Mouse (Mus musculus) adrenal gland, postnatal 14 days (tissue): ENCODE data around the gene Cenpt. TPM values are rescaled to one million over a fixed set of nuclear protein-coding genes. Genes with fewer than 3 reads are reported as not detected.
"Not testable (repeated sequence)": the region's sequence is repeated elsewhere in the genome, so short reads cannot be mapped to it uniquely, and the experiment has no call there.

ENCODE experiments used
- DNase-seq: peaks from one replicate; pipeline ENCODE4 v3.0.0; 2021; ENCODE audit warnings: mixed read lengths
- total RNA-seq: library from RNA; stranded (reverse); gene quantifications from 2 replicates; pipeline ENCODE4 v1.2.3, GENCODE M21; 2021

Gene Cenpt
- total RNA-seq, 1 experiment from 2014 or later, result 11.2 TPM

DNA sequence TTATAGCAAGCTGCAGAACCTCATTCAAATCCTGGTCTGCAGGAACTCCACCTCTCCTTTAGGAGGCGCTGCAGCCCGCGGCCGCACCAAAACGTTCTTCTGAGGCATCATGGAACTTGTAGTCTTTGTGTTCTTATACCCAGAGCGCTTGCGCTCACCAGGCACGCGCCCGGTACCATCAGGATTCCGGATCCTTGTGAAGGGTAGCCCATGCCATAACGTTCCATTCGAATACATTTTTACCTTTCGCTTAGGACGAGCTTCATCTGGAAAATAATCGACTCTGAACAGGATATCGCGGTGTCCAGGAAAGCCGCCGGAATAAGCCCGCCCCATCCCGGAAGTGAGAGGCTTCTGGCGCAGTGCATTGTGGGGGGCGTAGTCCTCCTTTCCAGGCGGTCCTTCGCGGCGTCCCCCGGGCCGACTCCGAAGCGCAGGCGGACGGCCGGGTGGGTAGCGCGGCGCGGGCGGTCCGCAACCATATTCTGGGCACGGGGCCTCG, 1.7 kb upstream of the Cenpt start, which contains the start of gene Thap11:
TSS of gene Thap11 (plus strand) at position 418 of the 502 bp plus-strand sequence.
- DNase-seq, result peak; percentile 95

DNA sequence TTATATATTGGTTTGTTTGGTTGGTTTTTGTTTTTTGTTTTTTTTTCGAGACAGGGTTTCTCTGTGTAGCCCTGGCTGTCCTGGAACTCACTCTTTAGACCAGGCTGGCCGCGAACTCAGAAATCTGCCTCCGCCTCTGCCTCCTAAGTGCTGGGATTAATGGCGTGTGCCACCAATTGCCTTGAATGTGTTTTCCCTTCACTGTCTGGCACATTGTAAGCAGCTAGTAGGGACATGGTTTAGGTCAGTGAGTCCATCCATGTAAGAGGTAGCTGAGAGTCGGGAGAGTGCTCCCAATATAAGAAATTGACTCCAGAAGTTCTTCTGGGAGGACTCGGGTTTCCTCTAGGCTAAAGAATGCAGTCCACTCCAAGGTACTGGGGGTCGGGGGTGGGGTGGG, 1.2 kb upstream of the Cenpt start:
- DNase-seq, result no peak

DNA sequence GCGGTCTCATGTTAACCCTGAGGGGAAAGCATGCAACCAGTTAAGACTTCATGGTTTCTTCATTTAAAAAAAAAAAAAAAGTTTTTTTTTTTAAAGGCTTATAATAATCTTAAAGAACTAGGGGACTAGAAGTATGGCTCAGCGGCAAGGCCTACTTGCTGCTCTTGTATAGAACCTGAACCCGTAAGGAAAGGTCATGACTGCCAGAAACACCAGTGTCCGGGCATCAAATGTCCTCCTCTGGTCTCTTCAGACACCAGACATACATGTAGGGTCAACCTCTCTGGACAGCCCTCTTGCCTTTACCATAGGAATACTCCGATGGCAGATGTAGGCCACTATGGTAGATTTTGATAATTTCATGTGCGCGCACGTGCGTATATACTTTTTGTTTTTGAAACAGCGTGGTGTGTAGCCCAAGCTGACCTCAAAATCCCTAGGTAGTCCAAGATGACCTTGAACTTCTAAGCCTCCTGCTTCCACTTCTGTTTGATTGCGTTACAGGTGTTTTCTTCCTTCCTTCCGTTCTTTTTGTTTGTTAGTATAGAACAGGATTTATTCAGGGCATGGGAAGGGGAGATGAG, 840 bp downstream of the Cenpt start:
- DNase-seq, result no peak

DNA sequence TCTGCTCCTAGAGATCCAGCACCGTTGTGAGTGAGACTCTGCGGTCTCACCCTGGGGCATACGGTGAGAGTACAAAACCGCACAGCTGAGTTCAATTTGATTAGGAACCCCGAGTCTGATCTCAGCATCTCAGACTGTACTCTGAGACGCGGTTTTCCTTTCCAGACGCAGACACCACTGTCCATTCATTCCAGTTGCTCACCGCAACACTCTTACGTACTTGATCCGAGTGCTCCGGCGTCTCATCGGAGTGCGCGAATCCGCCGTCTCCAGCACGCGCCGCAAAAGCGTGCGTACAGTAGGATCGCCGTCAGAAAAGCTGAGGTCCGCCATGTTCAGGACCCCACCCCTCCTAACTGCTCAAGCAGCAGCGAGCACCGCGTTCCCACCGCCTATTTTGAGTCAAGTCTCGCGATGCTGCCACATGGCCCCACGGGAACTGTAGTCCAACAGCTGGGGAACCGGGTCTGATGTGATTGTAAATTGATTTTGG, 1.4 kb downstream of the Cenpt start:
- peak; percentile 93 for DNase-seq

DNA sequence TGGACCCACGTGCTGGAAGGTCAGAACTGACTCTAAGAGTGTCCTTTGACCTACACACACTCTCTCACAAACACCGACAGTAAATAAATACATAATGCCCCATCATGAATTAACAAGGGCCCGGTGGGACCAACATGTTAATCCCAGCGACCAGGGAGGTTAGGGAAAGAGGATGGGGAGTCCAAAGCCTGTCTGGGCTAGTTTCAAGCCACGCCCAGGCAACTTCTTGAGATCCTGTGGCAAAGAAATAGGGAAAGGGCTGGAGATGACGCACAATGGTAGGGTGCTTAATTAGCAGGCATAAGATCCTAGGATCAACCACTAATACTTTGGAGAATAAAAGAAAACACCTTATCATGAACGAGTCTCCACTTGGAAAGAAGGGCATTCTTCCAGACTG, 2.5 kb downstream of the Cenpt start:
- no peak for DNase-seq

DNA sequence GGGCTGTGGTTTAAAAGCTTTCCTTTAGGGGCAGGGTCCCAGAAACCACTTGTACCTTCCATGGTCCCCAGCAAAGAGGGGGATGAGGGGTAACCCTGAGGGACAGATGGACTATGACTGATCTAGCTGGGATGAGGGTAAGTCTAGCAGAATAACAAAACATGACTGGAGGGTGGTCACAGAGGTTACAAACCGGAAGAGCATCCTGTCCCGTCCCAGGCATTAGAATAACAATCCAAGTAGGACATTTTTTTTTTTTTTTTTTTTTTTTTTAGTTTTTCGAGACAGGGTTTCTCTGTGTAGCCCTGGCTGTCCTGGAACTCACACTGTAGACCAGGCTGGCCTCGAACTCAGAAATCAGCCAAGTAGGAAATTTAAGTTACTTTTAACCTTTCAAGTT, 3.1 kb downstream of the Cenpt start:
- DNase-seq, result no peak

DNA sequence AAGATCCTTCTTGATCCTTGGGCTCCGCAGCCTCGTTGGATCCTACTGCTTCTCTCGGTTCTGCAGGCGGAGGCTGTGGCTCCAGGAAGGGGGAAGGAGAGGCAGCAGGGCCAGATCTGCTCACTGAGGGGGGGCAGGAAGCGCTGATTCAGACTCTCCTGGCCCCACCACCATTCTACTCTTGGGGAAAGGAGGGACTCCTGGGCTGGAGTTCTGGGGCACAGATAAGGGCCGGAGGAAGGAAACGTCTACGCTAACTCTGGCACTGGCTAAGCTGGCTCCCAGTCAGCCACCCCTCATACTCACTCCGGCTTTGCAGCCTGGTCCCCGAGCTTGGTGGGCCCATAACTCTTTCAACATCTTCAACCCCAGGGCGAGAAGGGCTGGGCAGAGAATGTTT, 6.4 kb downstream of the Cenpt start:
- DNase-seq, result no peak

DNA sequence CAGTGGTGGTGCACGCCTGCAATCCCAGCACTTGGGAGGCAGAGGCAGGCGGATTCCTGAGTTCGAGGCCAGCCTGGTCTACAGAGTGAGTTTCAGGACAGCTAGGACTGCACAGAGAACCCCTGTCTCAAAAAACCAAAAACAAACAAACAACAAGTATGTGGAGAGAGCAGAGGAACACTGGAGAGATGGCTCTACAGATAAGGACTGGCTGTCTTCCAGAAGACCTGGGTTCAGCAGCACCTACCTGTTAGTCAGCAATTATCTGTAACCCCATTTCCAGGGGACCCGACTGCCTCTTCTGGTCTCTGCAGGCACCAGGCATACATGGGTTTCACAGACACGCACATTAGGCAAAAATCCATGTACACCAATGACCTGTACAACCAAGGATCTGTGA, 13.9 kb downstream of the Cenpt start:
- no peak for DNase-seq

DNA sequence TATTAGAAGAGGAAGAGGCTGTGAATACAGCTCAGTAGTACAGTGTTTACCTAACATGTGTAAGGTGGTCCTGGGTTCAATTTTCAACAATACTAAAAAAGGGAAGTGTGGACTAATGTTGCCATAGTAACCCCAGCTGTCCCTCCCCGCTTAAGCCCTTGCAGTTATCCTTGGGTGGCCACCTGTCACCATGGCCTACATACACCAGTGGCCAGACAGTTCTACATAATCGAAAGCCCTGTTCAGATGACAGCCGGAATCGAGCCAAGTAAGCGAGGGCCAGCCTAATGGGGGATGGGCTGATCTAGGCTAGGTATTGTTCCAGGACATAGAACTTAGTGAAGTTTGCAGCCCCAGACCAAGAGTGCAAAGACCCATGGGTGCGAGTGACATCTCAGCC, 16.1 kb downstream of the Cenpt start:
- no peak for DNase-seq

DNA sequence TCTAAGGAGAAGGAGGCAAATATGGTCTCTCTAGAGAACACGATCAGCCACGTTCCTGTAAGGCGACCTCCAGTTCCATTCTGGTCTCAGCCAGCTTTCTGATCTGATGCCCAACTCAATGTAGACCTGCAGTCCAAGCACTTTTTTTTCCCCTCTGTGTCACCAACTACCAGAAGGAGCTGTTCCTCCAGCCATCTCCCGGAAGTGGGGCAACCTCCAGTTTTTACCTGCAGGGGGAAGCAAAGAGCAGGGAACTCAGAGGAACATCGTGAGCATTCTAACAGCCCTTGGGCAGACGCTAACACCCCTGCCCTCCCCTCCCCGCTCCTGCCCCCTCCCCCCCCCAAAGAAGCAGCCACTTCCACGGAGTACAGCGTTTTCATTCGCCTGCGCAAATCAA, 17.8 kb downstream of the Cenpt start:
- DNase-seq, result peak; percentile 88

DNA sequence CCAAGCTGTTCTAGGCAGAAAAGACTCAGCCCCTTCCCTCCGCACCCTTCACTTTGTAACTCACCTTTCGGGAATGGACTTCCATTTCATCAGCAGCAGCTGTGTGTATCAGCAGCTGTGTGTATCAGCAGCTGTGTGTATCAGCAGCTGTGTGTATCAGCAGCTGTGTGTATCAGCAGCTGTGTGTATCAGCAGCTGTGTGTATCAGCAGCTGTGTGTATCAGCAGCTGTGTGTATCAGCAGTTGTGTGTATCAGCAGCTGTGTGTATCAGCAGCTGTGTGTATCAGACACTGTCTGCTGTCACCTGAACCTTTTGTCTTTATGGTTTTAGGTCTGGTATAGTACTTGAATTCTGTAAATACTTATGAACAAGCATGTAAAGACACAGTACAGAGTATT, 19.3 kb downstream of the Cenpt start:
- not testable (repeated sequence) for DNase-seq

DNA sequence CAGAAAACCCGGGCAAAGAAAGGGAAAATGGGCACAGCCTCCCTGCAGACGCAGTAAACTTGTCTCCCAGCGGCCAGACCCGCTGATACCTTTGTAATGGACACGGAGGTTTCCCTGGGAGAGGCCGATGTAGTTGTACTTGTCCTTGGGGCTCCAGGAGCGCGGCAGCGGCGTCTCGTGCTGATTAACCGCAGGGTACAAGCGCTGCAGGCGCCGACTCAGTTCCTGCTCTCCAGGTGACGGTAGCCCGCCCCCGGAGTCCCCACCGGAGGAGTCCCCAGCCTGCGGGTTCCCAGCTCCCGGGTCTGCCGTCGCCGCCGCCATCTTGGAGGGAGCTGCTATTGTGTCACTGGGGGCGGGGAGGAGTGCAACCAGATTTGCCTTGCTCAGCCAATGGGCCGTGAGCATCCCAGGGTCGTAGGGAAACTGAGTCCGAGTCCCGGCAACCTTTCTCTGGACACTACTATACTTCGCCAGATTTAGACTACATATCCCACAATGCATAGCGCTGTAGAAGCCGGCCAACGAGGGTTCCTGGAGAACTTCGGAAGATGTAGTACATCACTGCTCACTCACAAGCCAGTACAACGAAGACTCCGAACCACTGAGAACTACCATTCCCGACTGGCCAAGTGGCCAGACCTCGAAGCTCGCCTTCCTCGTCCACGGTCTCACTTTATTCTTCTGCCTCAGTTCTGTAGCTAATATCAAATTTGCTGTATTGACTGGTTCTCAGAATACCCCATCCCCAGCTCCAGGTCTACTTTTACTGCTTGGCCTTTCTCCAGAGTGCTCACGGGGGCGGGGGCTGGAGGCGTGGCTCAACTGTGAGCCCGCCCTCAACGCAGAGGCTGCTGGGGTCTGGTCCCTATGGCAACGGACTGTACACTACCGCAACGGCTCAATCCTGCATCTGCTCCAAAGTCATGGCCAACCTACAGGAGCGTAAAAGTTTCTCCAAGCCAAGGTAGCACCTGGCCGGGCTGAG, 25.9 kb downstream of the Cenpt start, which contains the start of the genes Ranbp10 and Tsnaxip1:
TSS of gene Ranbp10 (minus strand) at position 490 of the 988 bp plus-strand sequence.
TSS of gene Tsnaxip1 (plus strand) at position 871 of the 988 bp plus-strand sequence.
- peak; percentile 97 for DNase-seq

DNA sequence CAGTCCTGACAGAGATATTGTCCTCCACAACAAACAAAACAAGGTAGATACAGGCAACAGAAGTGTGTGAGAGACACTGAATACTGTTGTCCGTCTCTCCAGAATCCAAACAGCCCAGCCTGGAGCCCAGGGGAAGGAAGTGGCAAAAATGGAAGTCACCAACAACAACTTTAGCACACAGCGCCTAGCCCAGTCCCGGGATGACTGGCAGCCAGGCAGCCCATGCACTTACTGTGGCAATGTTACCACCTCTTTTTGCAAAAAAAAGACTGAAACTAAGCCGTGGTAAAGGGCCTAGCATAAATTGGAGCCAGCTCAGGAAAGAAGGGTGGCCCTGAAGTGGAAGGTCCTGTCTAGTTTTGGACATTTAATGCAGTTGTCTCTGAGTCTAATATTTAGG, 26.7 kb downstream of the Cenpt start:
- peak; percentile 24 for DNase-seq

DNA sequence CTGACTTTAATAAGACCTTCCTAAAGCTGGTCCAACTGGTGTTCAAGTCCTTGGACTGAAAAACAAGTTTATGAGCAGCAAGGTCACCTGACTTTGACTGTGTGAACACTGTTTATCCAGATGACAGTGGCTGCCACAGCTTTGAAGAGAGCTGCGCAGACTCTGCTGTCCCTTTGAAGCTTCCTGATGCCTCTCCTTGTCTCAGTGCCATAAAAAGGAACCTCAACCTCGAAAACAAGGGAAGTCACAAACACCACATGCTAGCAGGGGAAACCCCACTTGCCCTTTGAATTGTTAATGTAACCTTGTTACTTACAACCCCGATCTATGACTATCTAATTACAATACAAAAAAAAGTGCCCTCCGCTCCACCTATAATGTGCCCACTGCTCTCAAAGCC, 27.6 kb downstream of the Cenpt start:
- peak; percentile 46 for DNase-seq

DNA sequence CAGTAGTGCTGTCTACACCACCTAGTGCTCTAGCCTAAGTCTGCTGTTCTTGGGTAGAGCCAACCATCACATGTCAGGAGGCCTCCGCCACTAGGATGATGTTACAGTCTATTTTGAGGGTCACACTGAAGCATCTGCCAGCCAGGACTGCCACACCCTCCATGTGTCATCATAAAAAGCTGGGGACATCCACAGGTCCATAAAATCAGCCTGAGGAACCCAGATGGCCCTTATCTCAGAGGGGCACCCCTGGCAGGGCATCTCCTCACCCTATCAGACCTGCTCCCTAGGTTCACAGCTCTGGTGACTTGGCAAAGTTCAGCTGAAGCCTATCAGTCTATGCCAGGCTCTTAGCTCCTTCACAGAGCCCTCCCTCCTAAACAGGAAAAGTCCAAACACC, 32.2 kb downstream of the Cenpt start:
- DNase-seq, result no peak

DNA sequence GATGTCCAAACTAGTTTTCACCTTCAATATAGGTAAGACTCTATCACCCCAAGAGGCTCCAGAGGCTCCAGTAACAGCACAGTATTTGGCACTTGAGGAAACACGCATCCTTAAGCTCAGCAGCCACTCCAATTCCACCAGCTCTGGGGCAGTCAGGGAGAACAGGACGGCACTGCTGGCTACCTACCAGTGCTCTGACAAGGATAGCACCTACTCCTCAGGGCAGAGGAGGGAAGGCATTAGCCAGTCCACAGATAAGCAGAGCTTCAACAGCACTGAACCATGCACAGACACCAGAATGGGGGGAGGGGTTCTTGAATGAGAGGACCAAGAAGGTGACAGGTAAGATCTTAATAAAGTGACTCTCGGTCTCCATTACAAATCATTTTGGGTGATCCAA, 33.4 kb downstream of the Cenpt start:
- no peak for DNase-seq

DNA sequence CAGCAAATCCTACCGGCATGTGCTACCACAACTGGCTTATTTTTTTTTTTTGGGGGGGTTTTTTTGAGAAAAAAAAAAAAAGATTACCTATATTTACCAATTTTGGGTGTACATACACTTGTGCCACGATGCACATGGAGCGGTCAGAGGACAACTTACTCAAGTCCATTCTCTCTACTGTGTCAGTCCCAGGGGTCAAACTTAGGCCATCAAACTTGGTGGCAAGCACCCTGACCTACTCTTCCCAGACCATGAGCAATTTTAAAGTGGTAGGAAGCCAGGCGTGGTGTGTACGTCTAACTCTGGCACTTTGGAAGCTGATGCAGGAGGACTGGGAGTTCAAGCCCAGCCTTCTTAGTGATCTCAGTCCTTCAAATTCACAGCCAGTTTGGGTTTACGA, 39.8 kb downstream of the Cenpt start:
- DNase-seq, result no peak

DNA sequence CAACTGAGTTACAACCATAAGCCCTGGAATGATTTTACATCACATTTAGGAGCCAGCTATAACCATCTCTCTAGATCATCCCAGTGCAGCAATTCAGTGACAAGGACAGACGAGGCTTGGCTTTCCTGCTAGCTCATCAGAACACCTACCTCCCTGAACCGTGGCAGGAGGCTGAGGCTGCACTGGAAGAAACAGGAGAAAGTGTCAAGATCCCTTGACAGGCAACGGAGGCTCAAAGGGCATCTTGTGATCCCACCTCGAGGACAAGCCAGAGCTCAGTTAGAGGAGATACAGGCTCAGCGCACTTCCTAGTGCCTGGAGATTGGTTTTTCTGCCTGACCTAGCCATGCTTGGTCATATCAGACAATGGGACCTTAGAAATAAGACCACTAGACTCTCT, 40.6 kb downstream of the Cenpt start:
- no peak for DNase-seq

DNA sequence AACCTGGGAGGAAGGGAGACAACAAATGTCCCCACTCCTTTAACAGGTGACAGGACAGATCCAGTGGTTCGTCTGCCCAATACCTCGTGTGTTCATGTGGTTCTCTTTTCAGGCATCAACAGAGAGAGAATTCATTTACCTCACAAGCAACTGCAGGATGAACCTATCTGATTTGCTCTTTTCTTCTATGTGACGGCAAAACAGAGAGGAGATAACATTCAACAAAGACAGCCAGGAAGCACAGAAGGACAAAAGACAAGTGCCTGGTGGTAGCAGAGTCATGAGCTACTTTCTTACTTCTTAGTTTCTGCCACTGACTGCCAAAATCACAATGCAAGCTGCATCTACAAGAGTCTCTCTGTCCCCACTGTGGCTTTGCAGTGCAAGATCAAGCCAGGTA, 41.5 kb downstream of the Cenpt start:
- DNase-seq, result no peak

DNA sequence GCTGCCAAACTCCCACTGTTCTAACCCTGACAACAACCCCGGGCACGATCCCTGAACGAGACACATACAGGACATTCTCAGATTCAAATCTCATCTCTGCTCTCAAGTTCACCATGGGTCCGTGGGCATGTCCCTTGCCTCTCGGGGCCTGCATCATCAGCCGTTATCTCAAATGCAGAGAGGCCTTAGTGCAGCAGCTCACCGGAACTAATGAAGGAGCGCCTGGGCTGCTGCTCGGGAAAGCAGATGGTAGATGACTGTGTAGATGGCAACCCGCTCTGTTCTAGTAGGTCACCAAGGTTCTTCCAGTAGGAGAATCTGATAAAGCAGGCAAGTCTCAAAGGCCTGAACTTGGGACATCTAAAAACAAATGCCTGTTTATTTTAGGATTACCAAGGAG, 42.0 kb downstream of the Cenpt start:
- no peak for DNase-seq

DNA sequence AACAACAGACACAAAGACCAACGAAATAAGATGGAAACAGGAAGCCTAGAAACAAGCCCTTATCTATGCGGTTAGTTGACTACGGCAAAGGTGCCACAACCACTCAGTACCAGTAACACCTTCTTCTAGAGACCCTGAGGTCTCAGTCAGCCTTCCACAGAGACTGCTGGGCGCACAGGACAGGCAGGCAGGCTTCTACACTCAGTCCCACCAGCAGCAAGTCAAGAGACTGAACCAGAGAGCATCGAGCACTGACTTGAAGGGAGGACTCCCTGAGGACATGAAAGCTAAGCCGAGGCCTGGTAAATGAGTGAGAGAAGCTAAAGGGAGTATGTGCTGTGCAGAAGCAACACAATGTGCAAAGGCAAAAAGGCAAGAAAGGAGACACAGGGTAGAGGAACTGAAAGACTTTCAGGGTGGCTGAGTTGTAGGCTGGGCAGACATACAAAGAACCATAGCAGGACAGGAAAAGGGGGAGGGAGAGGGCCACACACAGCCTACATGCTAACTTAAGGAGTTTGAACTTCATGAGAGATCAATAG, 42.8 kb downstream of the Cenpt start:
- DNase-seq, result no peak

DNA sequence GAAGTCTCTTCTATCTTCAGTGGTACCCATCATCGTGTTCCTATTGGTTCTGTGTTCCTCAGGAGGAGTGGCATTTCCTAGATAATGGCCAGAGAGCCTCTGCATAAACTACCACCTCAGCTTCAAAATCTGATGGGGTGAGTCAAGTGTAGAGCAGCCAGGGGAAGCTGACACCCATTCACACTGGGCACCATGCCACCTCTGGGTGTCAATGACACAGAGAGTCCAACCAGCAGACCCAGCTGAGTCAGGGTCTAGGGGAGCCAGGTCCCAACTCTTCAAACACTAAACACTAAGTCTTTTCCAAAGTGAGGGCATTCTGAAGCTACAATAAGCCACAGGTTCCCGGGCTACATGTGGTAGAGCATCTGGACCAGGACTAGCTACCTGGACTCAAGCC, 44.6 kb downstream of the Cenpt start:
- DNase-seq, result peak; percentile 65

DNA sequence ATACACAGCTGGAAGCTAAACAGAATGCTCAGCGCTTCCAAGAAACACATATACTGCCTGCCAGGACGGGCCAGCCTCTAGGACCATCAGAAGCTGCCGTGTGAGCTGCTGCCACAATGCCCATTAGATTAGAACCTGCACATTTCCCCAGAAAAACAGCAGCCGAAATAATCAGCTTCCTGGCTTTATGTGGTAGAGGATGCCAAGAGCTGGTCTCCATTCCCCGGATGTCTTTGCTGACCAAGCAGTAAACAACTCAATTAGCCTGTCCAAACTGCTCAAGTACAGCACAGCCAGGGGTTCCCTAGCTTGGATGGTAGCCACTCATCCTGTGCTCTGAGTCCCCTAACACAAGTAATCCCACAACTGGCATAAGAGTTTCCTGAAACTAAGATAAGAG, 45.3 kb downstream of the Cenpt start:
- no peak for DNase-seq
